Mouse (Mus musculus) embryonic facial prominence, embryonic 14.5 days (tissue): ENCODE measurements around the gene Eral1. TPM values are rescaled to one million over a fixed set of nuclear protein-coding genes. Genes with fewer than 3 reads are reported as not detected.

Source experiments
- ATAC-seq: fragments of 200-750 bp; cut with Nextera tagmentation; 2 replicates; pipeline ENCODE4 v1.8.0; 2017; ENCODE audit warnings: low read depth, moderate number of reproducible peaks, moderate TSS enrichment
- DNase-seq: peaks from one replicate; pipeline ENCODE4 v3.0.0-alpha.2; 2015; ENCODE audit warnings: low spot score
- H3K27ac ChIP-seq: fragments of 300-500 bp; sonication (generic); replicated peaks from 2 replicates; pipeline ENCODE4 v1.5.1; 2014; ENCODE audit warnings: low read depth, mild to moderate bottlenecking, low read length, moderate library complexity
- H3K27me3 ChIP-seq: fragments of 300-500 bp; sonication (generic); replicated peaks from 2 replicates; pipeline ENCODE4 v1.6.1; 2014; ENCODE audit warnings: low read length; ENCODE audit not compliant: control insufficient read depth, insufficient read depth
- H3K36me3 ChIP-seq: fragments of 300-500 bp; sonication (generic); 2 replicates; pipeline ENCODE4 v1.6.1; 2014; ENCODE audit warnings: low read length, mixed read lengths; ENCODE audit not compliant: control insufficient read depth, insufficient read depth
- H3K4me1 ChIP-seq: fragments of 300-500 bp; sonication (generic); 2 replicates; pipeline ENCODE4 v1.6.1; 2014; ENCODE audit warnings: antibody characterized with exemption, low read length; ENCODE audit not compliant: control insufficient read depth, insufficient read depth
- H3K4me2 ChIP-seq: fragments of 300-500 bp; sonication (generic); 2 replicates; pipeline ENCODE4 v1.6.1; 2014; ENCODE audit warnings: low read depth, mild to moderate bottlenecking, low read length, moderate library complexity, mixed read lengths
- H3K4me3 ChIP-seq: fragments of 300-500 bp; sonication (generic); 2 replicates; pipeline ENCODE4 v1.5.1; 2014; ENCODE audit warnings: low read depth, mild to moderate bottlenecking, low read length
- H3K9ac ChIP-seq: fragments of 300-500 bp; sonication (generic); 2 replicates; pipeline ENCODE4 v1.6.1; 2014; ENCODE audit warnings: low read depth, mild to moderate bottlenecking, low read length, moderate library complexity, mixed read lengths
- H3K9me3 ChIP-seq: fragments of 300-500 bp; sonication (generic); 2 replicates; pipeline ENCODE4 v1.6.1; 2016; ENCODE audit warnings: low read length; ENCODE audit not compliant: control insufficient read depth
- WGBS: fragments of 180-500 bp; shearing (Covaris S2); extraction: QIAGEN DNeasy Blood & Tissue Kit; methylation state at CpG from one replicate; pipeline ENCODE4 v1.1.7; 2014; 5-methylcytosine and 5-hydroxymethylcytosine counted together
- polyA plus RNA-seq: library from polyadenylated mRNA; unstranded; fragments of >200 nt; fragmentation: Nextera tagmentation; extraction: Ambion mirVana; gene quantifications from 2 replicates; pipeline ENCODE4 v1.2.1, GENCODE M21; 2014

Eral1 gene
- polyA plus RNA-seq, 1 experiment from 2014 or later = 30.9 TPM

GRCm38 (mm10) chr11:78037831-78038752 lies 42.1 kb downstream of the Eral1 start, which contains the start of gene Flot2:
Gene Flot2, plus strand, starts transcription at chr11:78037931.
- Histone ChIP-seq H3K36me3 (peaks cover 26% of the 10 kb centered on the region), H3K9me3 (no peaks in the 10 kb centered on the region), H3K9ac (peak within 1 kb of the TSS; percentile 89), H3K4me3 (peak within 1 kb of the TSS; percentile 87), H3K27ac (peak within 1 kb of the TSS; percentile 80), H3K4me1 (peaks cover 4% of the 10 kb centered on the region; the same call in 1 of the 2 replicates), H3K4me2 (peak within 1 kb of the TSS; percentile 89), H3K27me3 (no peaks in the 10 kb centered on the region)
- peak; percentile 91 for ATAC-seq
- 2% methylated on average over 46 of the region's 55 CpGs for WGBS
- peak; percentile 79 for DNase-seq

- Histone ChIP-seq H3K4me3 (no peak overlapping the region), H3K27ac (no peak overlapping the region), H3K36me3 (peaks cover 19% of the 10 kb centered on the region), H3K4me1 (peaks cover 6% of the 10 kb centered on the region; the same call in 1 of the 2 replicates), H3K4me2 (no peak overlapping the region), H3K9ac (0 out of 2 replicates have a peak overlapping the region, but pooled peaks have one; percentile 9), H3K27me3 (no peaks in the 10 kb centered on the region), H3K9me3 (no peaks in the 10 kb centered on the region)
- DNase-seq = no peak
- 85% methylated on average over 10 of the region's 10 CpGs for WGBS
- ATAC-seq = no peak
These were observed 43.4 kb downstream of the Eral1 start for GRCm38 (mm10) chr11:78036791-78037190.

- H3K36me3 ChIP-seq = peaks cover 24% of the 10 kb centered on the region
- H3K4me1 ChIP-seq = peaks cover 6% of the 10 kb centered on the region; the same call in 1 of the 2 replicates
- H3K4me3 ChIP-seq = no peak overlapping the region
- H3K27ac ChIP-seq = no peak overlapping the region
- H3K27me3 ChIP-seq = no peaks in the 10 kb centered on the region
- WGBS = 93% methylated on average over 23 of the region's 23 CpGs
- DNase-seq (no peak), ATAC-seq (no peak)
- H3K9ac ChIP-seq = no peak overlapping the region
- H3K4me2 ChIP-seq = no peak overlapping the region
- H3K9me3 ChIP-seq = no peaks in the 10 kb centered on the region
These were observed 46.1 kb downstream of the Eral1 start for GRCm38 (mm10) chr11:78033931-78034617.

- ATAC-seq (no peak), DNase-seq (peak; percentile 23)
- Histone ChIP-seq H3K9ac (peak overlapping the region; percentile 84), H3K9me3 (no peaks in the 10 kb centered on the region), H3K27ac (peak overlapping the region; percentile 90; the same call in 1 of the 2 replicates), H3K36me3 (peaks cover 37% of the 10 kb centered on the region), H3K27me3 (no peaks in the 10 kb centered on the region), H3K4me3 (peak overlapping the region; percentile 79), H3K4me1 (peaks cover 6% of the 10 kb centered on the region; the same call in 1 of the 2 replicates), H3K4me2 (peak overlapping the region; percentile 71)
- 10% methylated on average over 5 of the region's 5 CpGs for WGBS
These were observed 47.4 kb downstream of the Eral1 start for GRCm38 (mm10) chr11:78032809-78033195.

GRCm38 (mm10) chr11:78031947-78032808 lies 48.0 kb downstream of the Eral1 start, which contains the start of gene Dhrs13:
Gene Dhrs13, plus strand, starts transcription at chr11:78032280.
- DNase-seq (peak; percentile 96), ATAC-seq (peak; percentile 95)
- H3K27ac ChIP-seq = peak within 1 kb of the TSS; percentile 90
- H3K4me1 ChIP-seq = peaks cover 6% of the 10 kb centered on the region; the same call in 1 of the 2 replicates
- peak within 1 kb of the TSS; percentile 84 for H3K9ac ChIP-seq
- no peaks in the 10 kb centered on the region for H3K27me3 ChIP-seq
- H3K4me3 ChIP-seq = peak within 1 kb of the TSS; percentile 79
- no peaks in the 10 kb centered on the region for H3K9me3 ChIP-seq
- peak within 1 kb of the TSS; percentile 71 for H3K4me2 ChIP-seq
- WGBS = under 1% methylated on average over 54 of the region's 96 CpGs
- peaks cover 43% of the 10 kb centered on the region for H3K36me3 ChIP-seq

- Histone ChIP-seq H3K4me2 (peak overlapping the region; percentile 71), H3K4me1 (peaks cover 6% of the 10 kb centered on the region; the same call in 1 of the 2 replicates), H3K27me3 (no peaks in the 10 kb centered on the region), H3K9ac (no peak overlapping the region), H3K36me3 (peaks cover 51% of the 10 kb centered on the region), H3K9me3 (no peaks in the 10 kb centered on the region), H3K4me3 (peak overlapping the region; percentile 79), H3K27ac (peak overlapping the region; percentile 90; the same call in 1 of the 2 replicates)
- 37% methylated on average over 6 of the region's 6 CpGs for WGBS
- no peak for DNase-seq
- ATAC-seq = no peak
These were observed 48.8 kb downstream of the Eral1 start for GRCm38 (mm10) chr11:78031389-78031788.

- no peaks in the 10 kb centered on the region for H3K27me3 ChIP-seq
- no peak overlapping the region for H3K4me3 ChIP-seq
- 55% methylated on average over 2 of the region's 2 CpGs for WGBS
- ATAC-seq = no peak
- no peak overlapping the region for H3K4me2 ChIP-seq
- H3K36me3 ChIP-seq = peaks cover 59% of the 10 kb centered on the region
- no peaks in the 10 kb centered on the region for H3K9me3 ChIP-seq
- no peak for DNase-seq
- no peak overlapping the region for H3K27ac ChIP-seq
- H3K4me1 ChIP-seq = peaks cover 6% of the 10 kb centered on the region; the same call in 1 of the 2 replicates
- no peak overlapping the region for H3K9ac ChIP-seq
These were observed 49.6 kb downstream of the Eral1 start for GRCm38 (mm10) chr11:78030600-78030999.
